Mouse (Mus musculus) megakaryocyte-erythroid progenitor cell, adult 5-6 weeks (primary cell): ENCODE data around the gene Snrk. TPM values are rescaled to one million over a fixed set of nuclear protein-coding genes. Genes with fewer than 3 reads are reported as not detected.

Experiments
- ATAC-seq: replicated peaks from 2 replicates; pipeline ENCODE4 v1.8.0; 2016; ENCODE audit warnings: mild to moderate bottlenecking, inconsistent platforms; ENCODE audit not compliant: severe bottlenecking, poor library complexity, low FRiP score, low TSS enrichment
- total RNA-seq, 2 experiments: library from RNA; stranded (forward) in 1 of 2; stranded (reverse) in 1 of 2; fragments of 200-1000, 215-1000 nt in 1 of 2; fragments of >200 nt in 1 of 2; fragmentation: Nextera tagmentation in 1 of 2; gene quantifications; 2 replicates each; pipeline ENCODE4 v1.2.3; 2014 to 2017

The Snrk gene
- total RNA-seq, 2 experiments from 2014 or later = 8.5 to 15.9 TPM

- no peak for ATAC-seq
Observed at GRCm38 (mm10) chr9:122173405-122174233, 56.6 kb downstream of the Snrk start.

- ATAC-seq = no peak
Observed at GRCm38 (mm10) chr9:122174723-122175122, 57.7 kb downstream of the Snrk start.

GRCm38 (mm10) chr9:122177256-122178220, 60.5 kb downstream of the Snrk start:
- ATAC-seq = no peak

GRCm38 (mm10) chr9:122178427-122178826, 61.4 kb downstream of the Snrk start:
- no peak for ATAC-seq

- ATAC-seq = no peak
Observed at GRCm38 (mm10) chr9:122180105-122180504, 63.0 kb downstream of the Snrk start.

- ATAC-seq = no peak
Observed at GRCm38 (mm10) chr9:122183074-122183473, 66.0 kb downstream of the Snrk start.

GRCm38 (mm10) chr9:122184329-122184728, 67.3 kb downstream of the Snrk start:
- no peak for ATAC-seq

- ATAC-seq = peak; percentile 83
Observed at GRCm38 (mm10) chr9:122185061-122185460, 68.0 kb downstream of the Snrk start.

- ATAC-seq = no peak
Observed at GRCm38 (mm10) chr9:122185953-122186352, 68.9 kb downstream of the Snrk start.

- no peak for ATAC-seq
Observed at GRCm38 (mm10) chr9:122186643-122187226, 69.7 kb downstream of the Snrk start.

GRCm38 (mm10) chr9:122187451-122187921, 70.4 kb downstream of the Snrk start:
- ATAC-seq = no peak

GRCm38 (mm10) chr9:122188724-122189123, 71.7 kb downstream of the Snrk start:
- ATAC-seq = peak; percentile 90

GRCm38 (mm10) chr9:122193361-122193760, 76.3 kb downstream of the Snrk start:
- ATAC-seq = no peak

GRCm38 (mm10) chr9:122193823-122194222, 76.8 kb downstream of the Snrk start:
- no peak for ATAC-seq

- ATAC-seq = no peak
Observed at GRCm38 (mm10) chr9:122195042-122195682, 78.1 kb downstream of the Snrk start.

GRCm38 (mm10) chr9:122197021-122197420, 80.0 kb downstream of the Snrk start:
- ATAC-seq = no peak

- no peak for ATAC-seq
Observed at GRCm38 (mm10) chr9:122198621-122199020, 81.6 kb downstream of the Snrk start.

- ATAC-seq = 0 out of 2 replicates have a peak, but pooled peaks have one; percentile 48
Observed at GRCm38 (mm10) chr9:122199253-122199652, 82.2 kb downstream of the Snrk start.

- ATAC-seq = no peak
Observed at GRCm38 (mm10) chr9:122204508-122204907, 87.4 kb downstream of the Snrk start.
